Mouse (Mus musculus): ENCODE data around the gene Zcchc24.

- TF ChIP-seq CTCF (IDR thresholded peaks at IDR 0.05; ENCODE audit: low read depth, low read length): no peak
- no peak for TF ChIP-seq POLR2A (IDR thresholded peaks at IDR 0.05; ENCODE audit: borderline replicate concordance, low read depth, low read length)
These were observed 7.5 kb upstream of the Zcchc24 start for GRCm38 (mm10) chr14:25776294-25776693.

All from bone marrow macrophage, adult 2 months (primary cell).